Mouse (Mus musculus) inflammation-experienced regulatory T-cells, adult 6 months (primary cell): ENCODE measurements around the gene Paqr3. TPM values are rescaled to one million over a fixed set of nuclear protein-coding genes. Genes with fewer than 3 reads are reported as not detected.

Experiments used
- ATAC-seq: one replicate; pipeline ENCODE4 v1.8.0; 2017
- polyA plus RNA-seq, 3 experiments: library from polyadenylated mRNA; unstranded; fragments of 100-300 nt; shearing (Covaris generic); gene quantifications; one replicate each; pipeline ENCODE4 v1.2.1; 2017

Gene Paqr3
- 1 to 10 TPM in 2 of 3 experiments, under 1 TPM in 1; 0.87 to 1.7 (median 1.3) TPM for polyA plus RNA-seq

DNA sequence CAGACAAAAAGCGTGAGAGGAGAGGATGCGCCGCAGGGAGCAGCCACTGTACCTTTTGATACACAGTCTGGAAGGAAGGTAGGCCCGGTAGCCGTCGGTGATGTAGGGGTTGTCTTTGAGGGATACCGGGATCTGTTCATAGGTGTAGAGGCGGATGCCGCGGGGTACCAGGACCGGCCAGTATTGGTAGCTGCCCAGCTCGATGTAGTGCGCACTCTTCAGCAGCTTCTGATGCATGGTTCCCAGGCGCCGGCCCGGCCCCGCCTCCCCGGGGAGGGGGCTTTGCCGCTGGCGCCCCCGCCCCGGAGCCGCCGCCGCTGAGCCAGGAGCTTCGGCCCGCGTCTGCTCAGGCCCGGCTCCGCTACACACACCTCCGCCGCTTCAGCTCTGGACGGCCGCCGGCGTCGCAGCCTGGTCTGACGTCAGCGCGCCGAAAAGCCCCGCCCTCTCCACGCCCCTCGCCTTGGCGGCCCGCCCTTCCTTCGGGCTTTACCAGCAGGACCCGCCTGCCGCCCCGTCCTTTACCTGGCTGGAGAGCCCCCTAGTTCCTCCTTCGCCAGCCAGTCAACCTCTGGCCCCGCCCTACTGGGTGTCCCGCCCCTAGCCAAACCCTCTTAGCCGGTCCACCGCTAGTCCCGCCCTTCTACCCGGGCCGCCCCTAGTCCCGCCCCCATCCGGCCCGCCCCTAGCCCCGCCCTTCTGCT is at the start of gene Paqr3:
Gene Paqr3, minus strand, starts transcription at position 390 of the 704 bp plus-strand sequence.
- ATAC-seq: peak; percentile 93

DNA sequence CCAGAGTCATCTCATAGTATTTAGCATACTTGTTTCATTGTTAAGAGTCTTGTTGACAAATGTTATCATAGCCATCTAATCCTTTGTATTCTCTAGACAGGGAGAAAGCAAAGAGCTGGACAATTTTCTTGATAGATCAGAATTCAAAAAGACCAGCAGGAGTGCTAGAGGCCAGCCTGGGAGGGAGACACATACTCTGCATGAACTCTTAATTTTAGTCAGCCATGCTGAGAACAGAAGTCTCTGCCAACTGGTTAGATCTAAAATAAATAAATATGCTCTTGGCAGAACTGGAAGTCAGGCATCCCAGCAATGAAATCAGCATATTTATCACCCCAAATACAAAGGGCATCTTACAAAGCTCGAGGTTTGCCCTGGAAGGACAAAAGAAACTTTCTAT is 43.3 kb upstream of the Paqr3 start:
- no peak for ATAC-seq

DNA sequence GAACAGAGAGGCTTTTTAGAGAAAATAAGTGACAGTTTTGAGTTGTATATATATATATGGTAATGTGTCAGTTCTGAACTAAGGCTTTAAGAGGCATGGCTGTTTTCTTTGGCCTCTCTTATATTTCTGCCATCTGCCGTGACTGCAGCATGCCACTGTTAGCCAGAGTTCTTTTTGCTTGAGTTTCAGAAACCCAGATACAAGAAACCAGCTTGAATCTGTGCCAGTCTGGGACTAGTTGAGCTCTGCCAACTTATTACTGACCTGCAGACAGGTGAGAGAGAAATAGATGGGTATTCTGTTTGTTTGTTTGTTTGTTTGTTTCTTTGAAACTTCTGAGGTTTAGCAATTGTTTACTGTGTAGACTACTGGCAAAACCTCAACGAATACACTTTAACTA is 23.9 kb upstream of the Paqr3 start:
- no peak for ATAC-seq

DNA sequence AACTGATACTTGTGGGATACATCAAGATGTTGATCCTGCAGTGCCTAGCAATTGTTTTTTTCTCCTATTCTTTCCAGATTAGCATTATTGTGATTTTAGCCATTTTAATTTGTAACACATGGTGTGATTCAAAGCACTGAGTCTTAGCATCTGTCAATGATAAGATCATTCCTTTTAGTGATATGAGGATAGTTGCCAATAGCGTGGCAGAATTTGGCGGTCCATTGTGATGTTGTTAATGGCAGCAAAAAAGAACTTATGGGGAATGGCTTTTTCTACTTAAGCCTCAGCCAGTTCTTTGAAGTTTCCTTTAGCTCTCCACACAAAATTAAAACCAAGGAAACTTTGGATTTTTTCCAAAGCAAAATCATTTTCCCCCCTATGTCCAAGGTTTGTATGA is 18.2 kb upstream of the Paqr3 start:
- no peak for ATAC-seq

DNA sequence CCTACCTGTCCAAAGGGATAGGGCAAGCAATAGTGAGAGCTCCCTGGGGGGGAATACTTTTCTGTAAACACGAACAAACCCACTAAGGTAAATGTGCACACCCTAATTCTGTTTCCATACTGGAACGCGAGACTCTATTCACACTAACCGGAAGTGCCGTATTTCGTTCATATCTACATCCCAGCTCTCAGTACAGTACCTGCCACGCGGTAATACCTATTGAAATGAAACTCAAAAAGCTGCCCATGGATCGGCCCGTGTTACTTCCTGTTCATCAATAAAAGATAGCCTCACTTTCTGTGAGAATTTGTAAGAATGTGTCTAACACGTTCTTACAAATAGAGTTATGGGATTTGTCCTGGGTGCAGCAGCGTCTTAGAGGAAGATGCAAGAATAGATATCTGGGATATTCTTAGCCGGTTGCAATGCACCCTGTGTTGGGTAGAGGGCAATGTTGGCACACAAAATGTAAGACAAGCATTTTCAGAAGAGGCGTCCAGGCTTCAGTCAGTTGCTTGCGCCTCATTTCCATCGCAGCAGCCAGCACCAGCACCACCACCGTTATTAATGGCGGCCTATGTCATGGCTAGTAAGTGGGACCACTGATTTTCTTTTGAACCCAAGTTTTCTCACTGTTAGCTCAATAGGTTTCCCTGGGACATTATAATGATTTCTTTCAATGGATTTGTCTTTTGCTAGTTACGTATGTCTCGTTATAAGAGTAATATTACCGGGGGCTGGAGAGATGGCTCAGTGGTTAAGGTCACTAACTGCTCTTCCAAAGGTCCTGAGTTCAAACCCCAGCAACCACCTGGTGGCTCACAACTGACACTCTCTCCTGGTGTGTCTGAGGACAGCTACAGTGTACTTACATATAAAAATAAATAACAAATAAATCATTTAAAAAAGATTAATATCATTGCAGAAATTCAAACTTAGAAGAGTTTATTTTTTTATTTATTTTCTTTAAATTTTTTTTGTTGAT is 17.1 kb upstream of the Paqr3 start:
- peak; percentile 75 for ATAC-seq

DNA sequence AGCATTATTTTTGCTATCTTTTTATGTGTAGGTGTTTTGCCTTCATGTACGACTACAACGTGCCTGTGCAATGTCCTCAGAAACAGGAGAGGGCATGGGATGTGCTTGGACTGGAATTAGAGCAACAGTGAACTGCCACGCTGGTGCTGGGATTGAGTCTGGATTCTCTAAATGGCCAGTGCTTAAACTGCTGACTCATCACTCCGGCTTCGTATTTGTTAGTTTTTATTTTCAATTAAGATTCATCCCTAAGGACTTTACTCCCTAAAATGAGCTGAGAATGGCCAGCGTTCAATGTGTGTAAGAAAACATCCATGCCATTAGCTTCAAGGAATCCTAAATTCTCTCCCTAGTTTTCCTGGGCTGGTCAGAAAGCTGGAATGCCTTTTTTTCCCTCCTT is 15.9 kb upstream of the Paqr3 start:
- ATAC-seq: no peak

DNA sequence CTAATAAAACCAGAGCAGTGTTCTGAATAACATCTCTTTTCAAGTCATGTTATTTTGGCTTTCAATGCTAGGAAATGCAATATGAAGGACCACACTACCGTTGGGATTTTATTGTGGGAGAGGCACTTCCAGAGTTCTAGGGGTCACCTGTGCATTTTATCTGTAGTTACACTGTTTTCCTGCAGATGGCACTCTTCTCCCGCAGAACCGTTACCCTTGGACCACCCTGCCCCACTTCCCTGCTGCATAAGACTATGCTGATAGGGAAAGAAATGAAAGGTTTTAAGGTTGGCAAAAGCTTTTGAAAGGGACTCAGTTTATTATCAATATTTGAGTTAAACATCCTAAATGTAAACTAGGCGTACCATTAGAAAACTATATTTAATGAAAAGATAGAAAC is 14.6 kb upstream of the Paqr3 start:
- peak; percentile 59 for ATAC-seq

DNA sequence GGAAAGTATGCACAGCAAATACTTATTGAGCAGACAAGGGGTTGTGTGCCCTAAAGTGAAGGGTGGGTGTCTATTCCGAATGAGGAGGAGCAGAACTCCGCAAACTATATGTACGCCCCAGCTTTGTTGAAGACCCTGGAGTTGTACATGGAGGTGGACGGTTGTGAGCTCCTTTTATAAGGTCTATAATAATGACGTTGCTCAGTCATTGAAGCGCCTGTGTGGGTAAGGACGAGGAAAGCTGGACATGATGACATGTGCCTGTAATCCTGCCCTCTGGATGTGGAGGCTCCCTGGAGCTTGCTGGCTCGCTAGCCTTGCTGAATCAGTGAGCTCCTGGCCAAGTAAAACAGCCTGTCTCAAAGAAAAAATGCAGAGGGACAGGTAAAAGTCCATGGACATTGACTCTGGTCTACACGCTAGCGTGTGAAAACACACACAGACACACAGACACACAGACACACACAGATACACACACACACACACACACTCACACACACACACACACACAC is 14.1 kb upstream of the Paqr3 start:
- ATAC-seq: no peak

DNA sequence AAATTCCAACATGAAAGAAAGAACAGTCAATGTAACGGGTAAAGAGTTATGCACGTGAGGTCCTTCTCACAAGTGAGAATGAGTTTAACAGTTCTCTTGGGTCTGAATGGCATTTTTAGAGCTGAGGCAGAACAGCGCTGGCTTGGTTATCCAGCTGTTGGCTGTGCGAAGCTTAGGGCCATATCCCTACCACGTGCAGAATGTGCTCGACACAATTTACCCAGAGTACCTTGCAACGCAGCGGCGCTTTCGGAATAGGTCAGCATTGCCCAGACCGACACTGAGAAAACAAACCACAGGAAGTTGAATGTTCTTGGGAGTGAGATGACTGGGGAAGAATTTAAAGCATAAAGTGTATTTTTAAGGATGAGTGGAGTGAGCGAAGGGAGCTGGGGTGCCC is 13.6 kb upstream of the Paqr3 start:
- ATAC-seq: no peak

DNA sequence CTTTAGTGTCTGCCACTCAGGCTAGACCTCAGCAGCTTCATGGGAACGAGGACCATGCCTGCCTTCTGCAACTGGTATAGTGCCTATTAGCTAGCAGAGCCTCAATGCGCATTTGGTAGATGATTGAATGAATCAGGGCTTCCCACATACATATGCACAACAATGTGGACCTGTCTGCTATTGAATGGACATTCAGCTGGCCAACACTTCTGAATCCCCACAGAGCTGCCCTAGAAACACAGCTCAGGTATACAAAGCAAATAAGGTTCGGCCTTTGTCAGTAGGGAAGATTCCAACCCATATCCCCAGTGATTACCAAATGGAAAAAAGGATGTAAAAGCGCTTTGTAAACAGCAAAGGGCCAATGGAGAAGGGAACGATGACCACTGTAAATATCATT is 699 bp downstream of the Paqr3 start:
- ATAC-seq: no peak

DNA sequence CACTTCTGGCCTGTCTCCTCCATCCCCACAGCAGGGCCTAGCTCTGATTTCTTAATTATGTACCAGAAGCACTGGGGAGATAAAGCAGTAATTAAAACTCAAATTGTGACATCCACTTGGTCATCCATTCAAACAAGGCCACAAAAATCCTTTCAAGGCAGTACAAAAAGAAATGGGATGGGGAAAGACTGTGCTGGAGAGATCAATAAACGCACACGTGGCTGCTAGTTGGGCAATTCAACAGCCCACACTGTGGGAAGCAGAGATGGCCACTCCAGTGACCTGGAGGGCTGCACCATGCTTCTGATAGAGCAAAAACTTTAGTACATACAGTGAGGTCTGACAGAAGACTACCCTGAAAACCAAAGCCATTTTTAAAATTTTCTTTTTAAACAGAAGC is 1.3 kb downstream of the Paqr3 start:
- no peak for ATAC-seq

DNA sequence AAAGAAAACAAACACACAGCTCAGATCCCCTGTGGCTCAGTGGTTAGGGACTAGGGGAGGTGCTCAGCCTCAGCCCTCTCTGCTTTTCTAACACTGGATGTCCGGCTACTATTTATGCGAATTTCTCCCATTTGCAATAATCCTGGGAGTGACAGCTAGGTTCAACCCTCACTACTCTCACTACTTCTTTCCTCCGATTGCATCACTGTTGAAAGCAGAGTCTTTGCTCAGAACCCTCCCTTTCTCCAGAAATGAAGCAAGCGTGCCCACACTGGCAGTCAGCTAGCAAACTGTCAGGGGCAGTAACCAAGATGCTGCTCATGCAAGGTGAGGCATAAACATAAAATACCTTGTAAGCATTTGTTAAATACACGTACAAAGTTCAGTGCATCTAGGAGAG is 3.1 kb downstream of the Paqr3 start:
- no peak for ATAC-seq

DNA sequence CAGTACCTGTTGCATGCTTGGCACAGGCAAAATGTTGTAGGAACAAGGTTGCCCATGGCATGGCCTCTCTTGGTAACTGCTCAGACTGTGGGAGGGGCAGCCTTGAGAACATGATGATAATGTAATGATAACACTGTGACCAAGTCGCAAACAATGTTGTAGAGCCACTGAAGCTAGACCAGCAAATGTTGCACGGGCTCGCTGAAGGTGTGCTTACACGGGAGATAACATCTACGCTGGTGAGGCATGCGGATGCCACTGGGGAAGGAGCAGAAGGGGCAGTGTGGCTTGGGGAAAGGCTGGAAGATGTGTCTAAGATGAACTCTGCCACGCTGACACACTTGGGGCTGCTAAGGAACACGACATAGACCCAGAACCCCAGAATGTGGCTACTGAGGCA is 11.4 kb downstream of the Paqr3 start:
- ATAC-seq: no peak

DNA sequence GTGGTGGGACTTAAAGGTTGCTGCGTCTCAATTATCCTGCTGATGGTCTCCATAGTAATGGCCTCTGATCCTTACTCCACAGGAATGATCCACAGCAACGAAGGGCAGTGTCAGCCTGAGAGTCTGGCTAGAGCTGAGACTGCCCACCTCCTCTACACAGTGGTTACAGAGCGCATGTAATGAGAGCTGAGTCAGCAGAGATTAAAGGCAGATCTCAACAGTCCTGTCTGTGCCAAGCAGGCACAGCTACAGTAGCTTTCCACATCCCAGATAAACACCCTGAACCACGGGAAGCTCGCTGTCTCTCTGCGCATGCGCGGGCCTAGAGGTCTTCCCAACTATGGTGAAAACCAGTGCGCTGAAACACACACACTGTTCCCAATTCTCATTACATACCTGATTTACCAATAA is 13.8 kb downstream of the Paqr3 start:
- ATAC-seq: no peak

DNA sequence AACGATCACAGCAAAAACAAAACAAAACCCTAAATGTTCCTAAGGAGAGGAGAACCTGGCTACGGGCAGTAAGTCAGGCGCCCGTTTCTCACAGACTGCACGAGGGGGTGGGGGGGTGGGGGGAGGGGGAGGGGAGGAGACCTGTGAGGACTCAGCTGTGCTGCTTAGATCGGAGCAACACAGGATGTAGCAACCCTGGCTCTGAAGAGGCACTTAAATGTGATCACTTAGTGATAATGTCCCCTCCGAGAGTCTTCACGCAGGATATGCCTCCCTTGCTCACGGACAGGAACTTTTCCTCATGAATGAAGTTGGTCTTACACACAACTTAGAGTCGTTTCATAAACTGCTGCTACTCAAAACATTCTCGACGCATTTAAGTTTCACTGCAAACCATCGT is 16.1 kb downstream of the Paqr3 start:
- peak; percentile 72 for ATAC-seq

DNA sequence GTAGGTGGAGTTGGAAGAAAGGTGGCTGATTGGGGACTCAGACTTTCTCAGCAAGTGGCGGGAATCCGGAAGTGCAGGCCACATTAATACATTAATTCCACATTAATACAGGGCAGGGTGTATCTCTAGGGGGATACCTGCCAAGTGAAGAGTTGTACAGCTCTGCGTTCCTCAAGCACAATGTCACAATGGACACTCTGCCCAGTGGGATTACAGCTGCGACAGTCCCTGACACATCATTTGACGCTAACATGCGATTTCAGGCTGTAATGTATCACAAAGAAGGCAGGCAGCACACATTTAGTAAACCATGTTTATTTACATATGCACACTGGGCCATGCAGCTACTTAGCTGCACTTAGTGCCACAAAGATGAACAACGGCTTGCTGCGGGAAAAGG is 18.4 kb downstream of the Paqr3 start:
- ATAC-seq: no peak

DNA sequence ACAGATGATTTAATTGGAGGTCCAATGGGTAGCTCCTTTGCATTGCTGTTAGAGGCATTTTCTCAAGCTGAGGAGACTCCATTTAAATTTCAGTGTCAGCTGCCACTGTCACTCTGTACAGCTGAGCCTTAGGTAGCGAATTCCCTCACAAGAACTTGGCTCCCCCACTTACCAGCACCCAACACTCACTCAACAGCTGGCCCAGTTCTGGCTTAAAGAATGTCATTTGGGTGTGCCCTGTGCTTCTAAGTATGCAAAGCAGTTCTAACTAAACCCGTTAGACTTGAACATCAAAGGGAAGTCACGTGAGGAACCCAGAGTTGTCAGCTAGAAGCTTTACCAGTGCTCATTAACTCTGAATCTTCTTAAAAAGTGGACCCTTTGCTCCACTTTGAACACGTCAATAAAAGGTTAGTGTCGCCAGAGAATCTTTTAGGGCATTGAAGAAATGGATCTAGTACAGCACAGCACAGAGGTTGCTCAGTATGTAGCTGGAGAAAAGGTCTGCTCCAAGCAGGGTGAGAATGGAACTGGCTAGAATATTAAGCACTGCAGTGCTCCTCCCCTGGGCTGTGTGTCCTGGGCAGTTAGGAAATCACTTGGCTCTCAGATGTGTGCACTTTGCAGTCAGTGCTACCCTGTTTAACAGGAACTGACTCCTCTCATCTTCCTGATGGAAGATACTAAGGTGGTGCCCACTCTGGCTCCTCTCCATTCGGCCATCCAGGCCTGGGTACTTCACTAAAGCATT is 21.2 kb downstream of the Paqr3 start:
- ATAC-seq: peak; percentile 93

DNA sequence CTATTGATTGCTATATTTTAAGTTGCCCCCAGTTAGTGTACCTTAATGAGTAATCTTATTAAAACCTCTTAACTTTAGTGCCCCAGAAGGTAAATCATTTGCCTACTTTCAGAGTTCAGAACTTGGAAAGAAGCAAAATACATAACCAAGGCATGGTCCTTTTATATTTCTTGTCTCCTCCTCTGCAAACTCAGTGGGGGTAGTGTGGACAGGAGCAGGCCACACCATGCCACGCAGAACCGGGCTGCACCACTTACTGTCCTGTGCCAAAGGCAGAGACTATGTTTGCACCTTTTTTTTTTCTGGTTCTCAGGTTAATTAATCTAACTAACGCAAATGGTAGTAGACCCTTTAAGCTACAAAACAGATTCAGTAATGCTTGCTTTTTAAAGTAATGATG is 22.0 kb downstream of the Paqr3 start:
- no peak for ATAC-seq

DNA sequence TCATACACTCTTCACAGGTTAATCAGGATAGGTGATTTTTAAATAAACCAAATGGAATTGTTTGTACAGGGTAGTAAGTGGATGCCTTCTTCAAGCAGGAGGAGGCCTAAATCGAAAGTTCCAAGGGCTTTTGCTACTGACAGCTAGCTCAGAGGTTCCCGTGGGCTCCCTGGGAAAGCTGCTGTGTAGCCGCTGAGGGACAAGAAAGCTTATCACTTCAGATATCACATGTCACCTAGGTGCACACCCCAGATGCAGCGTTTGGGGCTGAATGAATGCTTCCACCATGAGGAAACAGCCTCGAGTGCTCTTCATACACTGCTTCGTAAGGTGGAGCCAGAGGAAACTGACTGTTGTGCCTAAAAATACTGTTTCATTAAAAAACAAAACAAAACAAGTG is 23.2 kb downstream of the Paqr3 start:
- no peak for ATAC-seq

DNA sequence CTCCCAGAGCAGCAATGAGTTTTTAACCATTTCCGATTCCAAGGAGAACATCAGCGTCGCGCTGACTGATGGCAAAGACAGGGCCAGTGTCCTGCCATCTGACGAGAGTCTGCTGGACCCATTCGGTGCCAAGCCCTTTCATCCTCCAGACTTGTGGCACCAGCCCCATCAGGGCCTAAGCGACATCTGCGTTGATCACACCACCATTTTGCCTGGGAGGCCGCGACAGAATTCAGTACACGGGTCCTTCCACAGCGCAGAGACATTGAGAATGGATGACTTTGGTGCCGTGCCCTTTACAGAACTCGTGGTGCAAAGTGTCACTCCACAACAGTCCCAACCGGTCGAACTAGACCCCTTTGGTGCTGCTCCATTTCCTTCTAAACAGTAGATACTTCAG is 23.6 kb downstream of the Paqr3 start:
- no peak for ATAC-seq

DNA sequence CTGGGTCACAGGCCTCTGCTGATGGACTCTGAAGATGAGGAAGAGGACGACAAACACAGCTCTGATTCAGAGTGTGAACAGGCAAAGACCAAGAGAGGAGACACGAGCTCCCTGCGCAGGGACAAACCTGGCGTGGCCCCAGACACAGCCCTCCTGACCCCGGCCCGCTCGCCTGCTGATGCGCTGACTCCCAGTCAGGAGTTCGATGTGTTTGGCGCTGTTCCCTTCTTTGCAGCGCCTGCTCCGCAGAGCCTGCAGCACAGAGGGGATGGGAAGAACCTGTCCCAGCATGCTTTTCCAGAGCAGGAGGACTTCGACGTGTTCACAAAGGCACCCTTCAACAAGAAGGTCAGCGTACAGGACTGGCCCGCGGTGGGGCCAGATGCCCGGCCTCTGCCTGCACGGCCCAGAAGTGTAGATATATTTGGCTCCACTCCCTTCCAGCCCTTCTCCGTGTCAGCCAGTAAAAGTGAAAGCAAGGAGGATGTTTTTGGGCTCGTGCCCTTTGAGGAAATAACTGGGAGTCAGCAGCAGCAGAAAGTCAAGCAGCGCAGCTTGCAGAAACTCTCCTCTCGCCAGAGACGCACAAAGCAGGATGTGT is 24.3 kb downstream of the Paqr3 start:
- no peak for ATAC-seq

DNA sequence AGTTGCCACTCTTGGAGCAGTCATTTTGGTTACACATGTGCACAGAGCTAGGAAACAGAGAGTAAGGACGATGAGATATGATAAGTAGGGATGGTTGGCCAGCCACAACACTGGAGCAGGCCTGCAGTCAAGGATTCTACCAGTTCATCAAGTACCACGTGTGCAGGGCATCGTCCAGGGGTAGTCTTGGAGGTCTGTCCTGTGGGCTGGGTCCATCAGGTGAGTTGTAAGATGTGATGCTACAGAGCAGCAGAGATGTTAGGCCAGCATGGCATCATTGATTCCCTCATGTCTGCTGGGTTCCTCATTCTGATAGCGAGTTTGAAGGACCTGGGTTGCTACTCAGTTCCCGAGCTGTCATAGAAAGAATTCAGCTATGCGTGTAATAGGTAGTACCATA is 26.3 kb downstream of the Paqr3 start:
- no peak for ATAC-seq

DNA sequence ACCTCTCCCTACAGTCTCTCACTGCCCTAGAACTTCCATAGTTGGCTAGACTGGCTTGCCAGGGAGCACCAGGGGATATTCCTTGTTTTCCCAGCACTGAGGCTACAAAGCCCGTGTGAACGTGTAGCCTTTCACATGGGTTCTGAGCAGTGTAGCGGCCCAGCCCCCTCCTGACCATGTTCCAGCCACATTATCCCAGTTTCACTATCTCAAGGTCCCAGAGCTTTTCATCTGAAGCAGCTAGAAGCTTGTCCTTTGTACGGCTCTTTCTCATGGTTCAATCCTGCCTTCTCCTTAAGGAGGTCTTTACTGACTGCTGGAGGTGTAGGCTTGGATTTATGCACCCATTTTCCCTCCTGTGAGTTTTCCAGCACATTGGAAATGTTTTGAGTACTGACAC is 26.9 kb downstream of the Paqr3 start:
- no peak for ATAC-seq
